Mouse (Mus musculus) heart, adult 11 months (tissue): ENCODE results near the gene Cfap61.

Experiments used
- DNase-seq: peaks from one replicate; pipeline ENCODE4 v3.0.0; 2022

Cfap61 gene

GRCm38 (mm10) chr2:146015341-146016186 lies 81.0 kb downstream of the Cfap61 start:
- peak; percentile 64 for DNase-seq

- peak; percentile 25 for DNase-seq
These were observed 88.3 kb downstream of the Cfap61 start for GRCm38 (mm10) chr2:146022846-146023245.

- peak; percentile 83 for DNase-seq
These were observed 109.1 kb downstream of the Cfap61 start for GRCm38 (mm10) chr2:146043640-146044039.

- peak; percentile 69 for DNase-seq
These were observed 110.6 kb downstream of the Cfap61 start for GRCm38 (mm10) chr2:146044926-146045890.

GRCm38 (mm10) chr2:146047691-146048090 lies 113.1 kb downstream of the Cfap61 start:
- peak; percentile 45 for DNase-seq

GRCm38 (mm10) chr2:146048221-146048829 lies 113.7 kb downstream of the Cfap61 start:
- peak; percentile 63 for DNase-seq

- DNase-seq: peak; percentile 25
These were observed 114.8 kb downstream of the Cfap61 start for GRCm38 (mm10) chr2:146049339-146049738.

GRCm38 (mm10) chr2:146050069-146050468 lies 115.5 kb downstream of the Cfap61 start:
- DNase-seq: no peak

- peak; percentile 23 for DNase-seq
These were observed 116.8 kb downstream of the Cfap61 start for GRCm38 (mm10) chr2:146051334-146051733.

GRCm38 (mm10) chr2:146057123-146057522 lies 122.5 kb downstream of the Cfap61 start:
- DNase-seq: no peak

- peak; percentile 5 for DNase-seq
These were observed 124.2 kb downstream of the Cfap61 start for GRCm38 (mm10) chr2:146058791-146059190.

- DNase-seq: peak; percentile 41
These were observed 127.1 kb downstream of the Cfap61 start for GRCm38 (mm10) chr2:146061421-146062300.

GRCm38 (mm10) chr2:146062330-146063092 lies 127.9 kb downstream of the Cfap61 start:
- DNase-seq: peak; percentile 64

GRCm38 (mm10) chr2:146063093-146064074 lies 128.8 kb downstream of the Cfap61 start:
- DNase-seq: peak; percentile 64

- DNase-seq: peak; percentile 28
These were observed 132.8 kb downstream of the Cfap61 start for GRCm38 (mm10) chr2:146067364-146067763.

GRCm38 (mm10) chr2:146073300-146073699 lies 138.7 kb downstream of the Cfap61 start:
- DNase-seq: peak; percentile 42

- DNase-seq: no peak
These were observed 142.5 kb downstream of the Cfap61 start for GRCm38 (mm10) chr2:146077117-146077516.

GRCm38 (mm10) chr2:146080282-146080681 lies 145.7 kb downstream of the Cfap61 start:
- DNase-seq: no peak

GRCm38 (mm10) chr2:146083326-146083871 lies 148.8 kb downstream of the Cfap61 start:
- no peak for DNase-seq
